Mouse (Mus musculus) embryo, embryonic 11.5 days (tissue): Measurements from ENCODE around the gene Gab1.

Experiments used
- DNase-seq: peaks from one replicate; pipeline ENCODE4 v3.0.0-alpha.2; 2012; ENCODE audit warnings: low read depth, low spot score

Gene Gab1

DNA sequence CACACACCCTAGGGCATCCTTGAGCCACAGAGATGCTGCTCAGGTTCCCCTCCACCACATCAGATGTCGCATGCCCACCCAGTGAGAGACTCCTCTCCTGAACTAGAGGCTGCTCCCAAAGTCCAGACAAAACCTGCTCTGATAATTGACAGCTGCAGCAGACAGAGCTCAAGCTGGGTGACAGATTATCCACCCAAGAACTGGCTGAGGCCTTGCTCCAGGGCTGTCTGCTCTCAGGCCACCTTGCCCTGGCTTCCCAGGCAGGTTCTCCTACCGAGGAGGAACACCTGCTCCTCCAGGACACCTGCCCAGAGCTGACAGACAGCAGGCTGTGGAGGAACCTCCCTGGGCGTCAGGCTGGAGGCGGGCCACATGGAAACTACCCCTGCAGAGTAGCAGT lies 7.6 kb downstream of the Gab1 start:
- DNase-seq, result no peak

GRCm38 (mm10) chr8:80871400-80871799 lies 8.9 kb downstream of the Gab1 start:
- DNase-seq, result no peak

DNA sequence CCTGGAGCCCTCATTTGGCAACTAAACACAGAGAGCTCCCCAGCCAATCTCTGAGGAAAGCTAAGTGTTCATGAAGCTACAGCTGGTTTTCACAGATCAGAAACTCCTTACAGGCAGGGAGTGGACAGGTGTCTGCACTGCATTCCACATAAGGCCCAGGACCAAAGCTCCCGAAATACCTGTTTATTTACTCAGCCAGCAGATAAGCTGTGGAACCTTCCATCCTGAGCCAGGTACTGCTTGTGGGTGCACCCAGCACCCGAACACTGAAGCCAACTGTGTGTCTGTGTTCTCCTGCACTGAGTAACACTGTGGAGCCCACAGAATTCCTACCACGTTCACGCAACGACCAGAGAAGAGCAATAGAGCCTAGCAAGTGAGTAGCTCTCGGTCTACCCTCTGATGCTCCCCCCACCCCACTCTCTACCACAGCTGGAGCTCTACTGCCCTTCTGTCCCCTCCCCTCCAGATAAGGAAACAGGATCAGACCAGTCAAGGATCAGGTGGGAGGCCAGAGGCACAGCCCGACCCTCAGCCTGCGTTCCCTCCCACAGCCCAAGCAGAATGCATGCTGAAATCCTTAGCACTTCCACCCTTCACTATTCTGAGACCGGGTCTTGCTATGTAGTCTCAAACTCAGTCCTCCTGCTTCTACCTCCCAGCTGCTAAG lies 9.6 kb downstream of the Gab1 start:
- DNase-seq, result no peak

DNA sequence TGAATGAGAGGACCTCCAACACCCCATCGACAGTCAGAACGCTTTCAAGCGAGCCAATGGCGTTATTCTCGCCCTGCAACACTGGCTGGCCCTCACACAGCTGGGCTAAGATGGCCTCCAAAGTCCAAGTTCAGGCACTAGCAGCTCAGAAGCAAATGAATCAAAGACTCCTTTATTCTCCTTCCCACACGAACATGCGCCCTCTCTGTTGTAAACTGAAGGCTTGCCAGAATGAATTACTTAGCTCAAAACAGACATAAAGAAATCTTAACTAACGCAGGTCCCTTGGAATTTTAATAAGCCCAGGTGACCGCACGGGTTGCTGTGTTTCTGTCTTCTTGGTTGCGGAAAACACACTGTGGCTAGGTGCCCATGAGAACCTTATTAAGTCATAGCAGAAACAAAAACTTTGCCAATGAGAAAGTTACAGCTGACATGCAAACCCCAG lies 10.4 kb downstream of the Gab1 start:
- no peak for DNase-seq

DNA sequence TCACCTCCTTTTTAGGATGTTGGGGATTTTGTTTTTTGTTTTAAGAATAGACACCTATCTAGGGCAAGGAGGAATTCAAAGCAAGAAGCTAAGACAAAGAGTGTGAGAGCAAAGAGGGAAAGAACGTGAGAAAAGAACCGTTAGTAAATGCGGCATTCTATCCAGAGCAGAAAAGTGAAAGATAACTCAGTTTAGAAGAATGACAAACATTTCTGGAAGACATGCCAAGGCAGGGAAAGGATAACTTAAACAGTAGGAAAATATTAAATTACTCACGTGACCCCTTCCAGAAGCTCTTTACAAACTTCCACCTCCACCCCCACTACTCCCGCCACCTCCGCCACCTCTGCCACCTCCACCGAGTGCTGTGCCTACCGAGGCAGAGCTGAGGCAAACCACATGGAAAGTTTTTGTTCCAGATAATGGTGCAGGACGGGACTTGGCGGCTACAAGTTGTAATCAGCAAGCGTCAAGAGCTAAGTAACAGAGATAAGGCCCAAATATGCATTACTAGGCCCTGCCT lies 11.5 kb downstream of the Gab1 start:
- DNase-seq, result no peak

- DNase-seq, result no peak
Observed at GRCm38 (mm10) chr8:80868006-80868702, 12.2 kb downstream of the Gab1 start.

DNA sequence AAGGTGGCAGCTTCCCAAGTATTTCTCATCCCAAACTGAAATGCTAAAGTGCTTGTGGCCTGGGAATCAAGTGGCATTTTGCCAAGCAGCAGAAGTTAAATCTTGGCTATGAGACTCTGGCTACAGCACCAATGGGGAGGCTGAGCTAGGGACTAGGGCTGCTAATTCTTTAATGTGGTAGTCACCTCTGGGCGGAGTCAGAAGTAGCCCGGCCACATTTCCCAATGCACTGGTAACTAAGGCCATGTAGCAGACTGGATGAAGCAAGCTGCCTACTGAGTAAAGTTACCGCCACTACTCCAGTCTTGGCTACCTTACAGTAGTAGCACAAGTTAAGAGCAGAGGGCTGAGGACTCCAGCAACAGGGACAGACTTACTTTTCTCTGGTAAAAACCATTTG lies 12.7 kb downstream of the Gab1 start:
- no peak for DNase-seq

- DNase-seq, result no peak
Observed at GRCm38 (mm10) chr8:80865181-80865784, 15.0 kb downstream of the Gab1 start.

GRCm38 (mm10) chr8:80863393-80863792 lies 16.9 kb downstream of the Gab1 start:
- no peak for DNase-seq

- DNase-seq, result no peak
Observed at GRCm38 (mm10) chr8:80859180-80859775, 21.0 kb downstream of the Gab1 start.

DNA sequence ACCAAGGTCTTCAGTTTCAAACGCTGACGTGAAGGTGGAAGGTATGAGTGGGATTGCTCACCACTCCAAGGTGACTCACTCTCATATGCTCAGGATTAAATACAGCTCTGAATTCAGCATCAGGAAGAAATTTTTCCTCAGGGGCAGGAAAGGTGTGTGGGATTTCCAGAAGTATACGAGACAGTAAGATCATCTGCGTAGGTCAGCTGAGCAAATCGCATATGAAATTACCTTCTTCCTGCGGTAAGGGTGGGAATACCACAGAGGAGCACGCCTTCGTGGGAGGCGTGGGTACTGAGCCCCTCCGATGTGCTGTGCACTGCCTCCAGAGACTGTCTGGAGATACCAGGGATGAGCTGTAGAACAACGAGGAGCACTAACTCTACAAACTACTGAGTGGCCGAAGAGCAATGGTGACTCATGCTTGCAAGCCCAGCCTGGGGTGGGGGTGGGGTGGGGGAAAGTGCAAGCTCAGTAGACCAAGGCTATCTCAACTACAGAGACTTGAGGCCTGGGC lies 22.4 kb downstream of the Gab1 start:
- no peak for DNase-seq

DNA sequence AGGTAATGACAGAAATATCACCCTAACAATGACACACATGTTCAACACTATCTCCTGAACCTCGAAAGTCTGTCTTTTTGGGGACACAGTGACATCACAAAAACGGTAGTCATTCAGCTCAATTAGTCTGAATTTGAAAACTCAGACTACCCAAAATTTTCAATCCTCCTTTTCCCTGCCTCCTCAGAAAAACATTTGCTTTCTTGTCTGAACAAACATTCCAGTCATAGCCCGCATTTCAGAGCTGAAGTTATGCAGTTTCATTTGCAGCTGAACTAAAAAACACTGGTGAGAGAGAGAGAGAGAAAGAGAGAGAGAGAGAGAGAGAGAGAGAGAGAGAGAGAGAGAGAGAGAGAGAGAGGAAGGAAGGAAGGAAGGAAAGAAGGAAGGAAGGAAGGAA lies 23.2 kb downstream of the Gab1 start:
- DNase-seq, result no peak

GRCm38 (mm10) chr8:80856606-80857005 lies 23.7 kb downstream of the Gab1 start:
- DNase-seq, result no peak

- DNase-seq, result no peak
Observed at GRCm38 (mm10) chr8:80853622-80854021, 26.7 kb downstream of the Gab1 start.

GRCm38 (mm10) chr8:80853208-80853607 lies 27.1 kb downstream of the Gab1 start:
- no peak for DNase-seq

DNA sequence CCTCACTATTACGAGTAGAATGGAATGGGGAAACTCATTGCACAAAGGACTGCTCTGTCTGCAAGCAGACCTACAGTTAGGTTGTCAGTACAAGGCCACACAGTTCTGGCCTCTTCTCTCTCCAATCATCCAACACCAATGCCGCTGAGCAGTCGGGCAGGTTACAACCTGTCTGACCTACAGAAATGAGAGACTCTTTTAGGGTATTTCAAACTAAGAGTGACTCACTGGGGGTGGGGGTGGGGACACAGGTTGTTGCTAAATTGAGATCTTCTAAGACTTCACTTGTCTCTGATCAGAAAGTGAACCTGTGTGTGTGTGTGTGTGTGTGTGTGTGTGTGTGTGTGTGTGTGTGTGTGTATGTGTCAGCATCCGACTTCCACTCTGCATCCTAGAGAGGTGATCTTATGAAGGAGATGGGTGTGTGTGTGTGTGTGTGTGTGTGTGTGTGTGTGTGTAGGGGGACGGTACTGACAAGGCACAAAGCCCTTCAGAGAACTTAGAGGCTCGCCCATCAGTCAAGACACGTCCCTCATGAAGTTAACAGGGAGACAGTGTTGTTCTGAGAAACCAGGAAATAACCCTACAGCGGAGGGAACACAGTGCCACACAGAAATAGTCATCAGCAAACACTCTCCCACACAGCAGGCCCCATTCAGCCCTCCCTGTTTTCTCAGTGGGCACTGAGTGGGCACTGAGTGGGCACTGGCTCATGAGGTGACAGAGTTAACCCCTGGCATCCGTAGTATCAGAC lies 27.7 kb downstream of the Gab1 start:
- DNase-seq, result no peak

DNA sequence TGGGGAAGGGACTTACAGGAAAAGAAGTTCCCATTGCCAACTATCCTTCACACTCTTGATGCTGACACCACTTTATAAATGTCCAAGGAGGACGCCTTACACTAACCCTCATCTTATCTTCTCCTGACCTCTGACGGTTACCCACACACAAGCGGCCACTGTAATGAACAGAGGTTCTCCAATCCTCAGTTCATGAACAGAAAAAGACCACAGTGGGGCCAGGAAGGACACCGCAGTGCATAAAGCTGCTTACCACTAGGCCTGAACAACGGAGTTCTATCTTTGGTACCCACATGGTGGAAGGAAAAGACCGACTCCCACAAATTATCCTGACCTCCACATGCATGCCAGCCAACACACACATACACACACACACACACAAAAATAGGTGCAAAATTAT lies 28.7 kb downstream of the Gab1 start:
- no peak for DNase-seq

GRCm38 (mm10) chr8:80850013-80850412 lies 30.3 kb downstream of the Gab1 start:
- no peak for DNase-seq

DNA sequence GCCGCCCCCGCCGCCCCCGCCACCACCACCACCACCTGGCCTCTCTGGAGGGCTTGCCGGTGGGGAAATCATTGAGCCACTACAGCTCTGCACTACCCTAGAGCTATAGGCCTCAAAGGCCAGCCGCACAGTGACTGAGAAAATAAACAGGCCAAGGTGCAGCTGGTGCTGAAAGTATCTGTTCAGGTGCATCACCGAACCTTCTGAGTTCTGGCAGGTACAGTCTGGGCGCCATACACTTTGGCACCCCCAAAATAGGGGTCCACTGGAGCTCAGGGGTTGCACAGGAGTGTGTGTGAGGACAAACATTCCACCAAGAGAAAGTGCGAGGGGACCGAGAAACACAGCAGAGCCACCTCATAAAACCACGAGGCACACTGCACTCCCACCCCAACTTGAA lies 31.7 kb downstream of the Gab1 start:
- no peak for DNase-seq

DNA sequence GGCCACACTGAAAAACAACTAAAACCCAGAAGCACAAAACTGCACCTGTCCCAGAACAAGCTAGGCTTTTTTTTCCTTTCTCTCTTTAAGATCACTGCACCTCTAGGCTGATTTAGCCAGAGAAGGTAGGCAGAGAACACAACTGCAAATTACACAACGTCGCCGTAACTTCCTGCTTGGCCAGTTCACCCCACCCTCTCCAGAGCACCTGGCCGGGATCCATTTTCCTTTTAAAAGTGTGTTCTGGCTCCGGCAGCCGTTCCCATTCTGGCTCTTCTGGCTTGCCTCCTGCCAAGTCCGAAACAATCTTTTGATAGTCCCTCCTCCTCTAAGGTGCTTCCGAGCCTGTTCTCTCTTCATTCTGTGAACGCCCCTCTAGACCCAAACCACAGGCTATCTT lies 32.4 kb downstream of the Gab1 start:
- no peak for DNase-seq

- DNase-seq, result no peak
Observed at GRCm38 (mm10) chr8:80845284-80845683, 35.0 kb downstream of the Gab1 start.
